Mouse (Mus musculus) layer of hippocampus, postnatal 25 days (tissue): ENCODE results near the gene Fam171b. TPM values are rescaled to one million over a fixed set of nuclear protein-coding genes. Genes with fewer than 3 reads are reported as not detected.

Experiments
- DNase-seq, 2 experiments: peaks; one replicate each; pipeline ENCODE4 v3.0.0; 2022; ENCODE audit warnings: mixed read lengths in 2 of 2, low spot score in 1 of 2; ENCODE audit errors: extremely low spot score in 1 of 2
- total RNA-seq, 2 experiments: library from RNA; stranded (reverse); gene quantifications; 2 replicates each; pipeline ENCODE4 v1.2.3; 2021

The Fam171b gene
- 100 to 1,000 TPM; 200 to 203 TPM for total RNA-seq

GRCm38 (mm10) chr2:83812483-83813272 is at the start of gene Fam171b:
Gene Fam171b, plus strand, starts transcription at chr2:83812636.
- peak; percentile 72 to 83 for DNase-seq

- DNase-seq = no peak
Observed at GRCm38 (mm10) chr2:83766058-83766457, 46.4 kb upstream of the Fam171b start.

- DNase-seq = no peak
Observed at GRCm38 (mm10) chr2:83766878-83767277, 45.6 kb upstream of the Fam171b start.

- DNase-seq = no peak
Observed at GRCm38 (mm10) chr2:83768311-83769047, 44.0 kb upstream of the Fam171b start.

GRCm38 (mm10) chr2:83771155-83771812 is 41.2 kb upstream of the Fam171b start:
- DNase-seq = peak in 1 of 2 experiments; percentile 40

- no peak for DNase-seq
Observed at GRCm38 (mm10) chr2:83791330-83792073, 20.9 kb upstream of the Fam171b start.

GRCm38 (mm10) chr2:83792102-83792501 is 20.3 kb upstream of the Fam171b start:
- no peak for DNase-seq

- no peak for DNase-seq
Observed at GRCm38 (mm10) chr2:83795766-83796165, 16.7 kb upstream of the Fam171b start.

GRCm38 (mm10) chr2:83797902-83798497 is 14.4 kb upstream of the Fam171b start:
- DNase-seq = no peak

GRCm38 (mm10) chr2:83813273-83813892 is 947 bp downstream of the Fam171b start:
- no peak for DNase-seq

GRCm38 (mm10) chr2:83814009-83814408 is 1.6 kb downstream of the Fam171b start:
- DNase-seq = no peak

GRCm38 (mm10) chr2:83816147-83816546 is 3.7 kb downstream of the Fam171b start:
- DNase-seq = no peak

- no peak for DNase-seq
Observed at GRCm38 (mm10) chr2:83825161-83825560, 12.7 kb downstream of the Fam171b start.

GRCm38 (mm10) chr2:83828895-83829539 is 16.6 kb downstream of the Fam171b start:
- DNase-seq = no peak

GRCm38 (mm10) chr2:83832903-83833302 is 20.5 kb downstream of the Fam171b start:
- no peak for DNase-seq

- no peak for DNase-seq
Observed at GRCm38 (mm10) chr2:83835313-83836070, 23.1 kb downstream of the Fam171b start.

GRCm38 (mm10) chr2:83848495-83848894 is 36.1 kb downstream of the Fam171b start:
- DNase-seq = no peak

GRCm38 (mm10) chr2:83853423-83853822 is 41.0 kb downstream of the Fam171b start:
- DNase-seq = no peak
